ENCODE assay signal across 8 mouse cellular contexts in genomic region chr8:84199348-84200125, GRCm38 (mm10). TPM values are rescaled to one million over a fixed set of nuclear protein-coding genes. Genes with fewer than 3 reads are reported as not detected.
DNase-seq lines count a peak whose midpoint lies in the region; ATAC-seq and TF ChIP-seq lines count a peak whose summit lies in the region.

No protein-coding gene starts in this region.

- no peak for TF ChIP-seq CTCF in spleen, adult 2 months (IDR thresholded peaks at IDR 0.05; ENCODE audit: extremely low read depth, insufficient read depth, insufficient read length, insufficient replicate concordance)

- H3K4me3 ChIP-seq in spleen, adult 2 months (ENCODE audit: extremely low read depth, insufficient read depth, insufficient read length), result no peak overlapping the region
- no peak overlapping the region for H3K4me3 ChIP-seq in forebrain, embryonic 15.5 days
- H3K4me3 ChIP-seq in limb, embryonic 12.5 days (replicated peaks), result peak overlapping the region; percentile 63
- no peak overlapping the region for H3K4me3 ChIP-seq in stomach, embryonic 16.5 days (replicated peaks; ENCODE audit: low read length)

- no peaks in the 10 kb centered on the region for H3K36me3 ChIP-seq in spleen, adult 2 months (ENCODE audit: control insufficient read depth, insufficient read depth, low read length)
- no peaks in the 10 kb centered on the region for H3K36me3 ChIP-seq in forebrain, embryonic 15.5 days
- peaks cover under 1% of the 10 kb centered on the region; the same call in 1 of the 2 replicates for H3K36me3 ChIP-seq in limb, embryonic 12.5 days
- H3K36me3 ChIP-seq in stomach, embryonic 16.5 days (ENCODE audit: control insufficient read depth, insufficient read depth, low read length), result no peaks in the 10 kb centered on the region; the same call in 1 of the 2 replicates

- TF ChIP-seq POLR2A in spleen, adult 2 months (IDR thresholded peaks at IDR 0.05; ENCODE audit: low read depth, low read length), result no peak

- WGBS in spleen, adult 2 months, result 59% methylated on average over 11 of the region's 11 CpGs
- WGBS in forebrain, embryonic 15.5 days, result 42% methylated on average over 11 of the region's 11 CpGs
- WGBS in limb, embryonic 12.5 days, result 41% methylated on average over 11 of the region's 11 CpGs
- WGBS in stomach, embryonic 16.5 days, result 37% methylated on average over 11 of the region's 11 CpGs

- DNase-seq in spleen, adult 2 months (ENCODE audit: low read depth in 1 of 2, low spot score in 2 of 2), result no peak
- DNase-seq in spleen, adult 12 weeks (ENCODE audit: low spot score), result no peak
- DNase-seq in spleen, postnatal 14 days (ENCODE audit: low spot score in 2 of 2), result no peak
- no peak for DNase-seq in kidney, postnatal 14 days
- DNase-seq in cerebellum, postnatal 14 days, result no peak

- no peak overlapping the region for H3K9ac ChIP-seq in forebrain, embryonic 15.5 days (replicated peaks)
- peak overlapping the region; percentile 81; the same call in 1 of the 2 replicates for H3K9ac ChIP-seq in limb, embryonic 12.5 days (replicated peaks)
- peak overlapping the region; percentile 85 for H3K9ac ChIP-seq in stomach, embryonic 16.5 days (ENCODE audit: low read length)

- peaks cover 39% of the 10 kb centered on the region for H3K4me1 ChIP-seq in spleen, adult 2 months (ENCODE audit: control insufficient read depth, insufficient read depth, insufficient read length)
- peaks cover 55% of the 10 kb centered on the region for H3K4me1 ChIP-seq in forebrain, embryonic 15.5 days
- peaks cover 61% of the 10 kb centered on the region for H3K4me1 ChIP-seq in limb, embryonic 12.5 days (replicated peaks)
- H3K4me1 ChIP-seq in stomach, embryonic 16.5 days (ENCODE audit: control insufficient read depth, insufficient read depth, low read length), result peaks cover 57% of the 10 kb centered on the region

- peak overlapping the region; percentile 25 for H3K27ac ChIP-seq in spleen, adult 2 months (ENCODE audit: insufficient read depth, low read length)
- peak overlapping the region; percentile 83 for H3K27ac ChIP-seq in forebrain, embryonic 15.5 days (replicated peaks)
- peak overlapping the region; percentile 99 for H3K27ac ChIP-seq in limb, embryonic 12.5 days
- H3K27ac ChIP-seq in stomach, embryonic 16.5 days (ENCODE audit: low read length), result peak overlapping the region; percentile 98

- H3K4me2 ChIP-seq in forebrain, embryonic 15.5 days (replicated peaks), result peak overlapping the region; percentile 70; the same call in 1 of the 2 replicates
- H3K4me2 ChIP-seq in limb, embryonic 12.5 days, result peak overlapping the region; percentile 97
- peak overlapping the region; percentile 94 for H3K4me2 ChIP-seq in stomach, embryonic 16.5 days (ENCODE audit: low read depth, low read length)

- no peak for ATAC-seq in forebrain, embryonic 15.5 days (replicated peaks)
- ATAC-seq in limb, embryonic 12.5 days (ENCODE audit: insufficient number of reproducible peaks, insufficient read depth, low FRiP score, low TSS enrichment, low read depth), result no peak
- ATAC-seq in stomach, embryonic 16.5 days (ENCODE audit: insufficient read depth, low FRiP score), result no peak

- no peaks in the 10 kb centered on the region for H3K27me3 ChIP-seq in spleen, adult 2 months (ENCODE audit: control insufficient read depth, insufficient read depth, low read length)
- no peaks in the 10 kb centered on the region for H3K27me3 ChIP-seq in forebrain, embryonic 15.5 days
- no peaks in the 10 kb centered on the region for H3K27me3 ChIP-seq in limb, embryonic 12.5 days
- no peaks in the 10 kb centered on the region for H3K27me3 ChIP-seq in stomach, embryonic 16.5 days (ENCODE audit: control insufficient read depth, insufficient read depth, low read length)

- H3K9me3 ChIP-seq in forebrain, embryonic 15.5 days, result no peaks in the 10 kb centered on the region
- no peaks in the 10 kb centered on the region for H3K9me3 ChIP-seq in limb, embryonic 12.5 days
- H3K9me3 ChIP-seq in stomach, embryonic 16.5 days (replicated peaks; ENCODE audit: control insufficient read depth, low read length), result no peaks in the 10 kb centered on the region

RNA-seq across cellular contexts. Expression of gene Nanos3, which starts 14.5 kb away (rescaled TPM):
- polyA plus RNA-seq in spleen, adult 2 months (2012; rRNA removed), result 1.2 TPM in 1 of 2 replicates, not detected in the other
- 6.2 and 7.1 TPM in 2 replicates for polyA plus RNA-seq in forebrain, embryonic 15.5 days (2015; fragmentation: Nextera tagmentation; extraction: Ambion mirVana)
- polyA plus RNA-seq in limb, embryonic 12.5 days (2016; fragmentation: Nextera tagmentation; extraction: Ambion mirVana), result 3.3 and 5.5 TPM in 2 replicates
- 1.3 TPM in 1 of 2 replicates, not detected in the other for polyA plus RNA-seq in stomach, embryonic 16.5 days (2015; fragmentation: Nextera tagmentation; extraction: Ambion mirVana)

RNA-seq across cellular contexts. Expression of gene Zswim4, which starts 37.3 kb away (rescaled TPM):
- polyA plus RNA-seq in spleen, adult 2 months (2012; rRNA removed), result 11.3 and 17.5 TPM in 2 replicates
- polyA plus RNA-seq in forebrain, embryonic 15.5 days (2015; fragmentation: Nextera tagmentation; extraction: Ambion mirVana), result 41.1 and 42.8 TPM in 2 replicates
- polyA plus RNA-seq in limb, embryonic 12.5 days (2016; fragmentation: Nextera tagmentation; extraction: Ambion mirVana), result 33.1 and 34.3 TPM in 2 replicates
- 9.7 and 10.5 TPM in 2 replicates for polyA plus RNA-seq in stomach, embryonic 16.5 days (2015; fragmentation: Nextera tagmentation; extraction: Ambion mirVana)

RNA-seq across cellular contexts. Expression of gene D8Ertd738e, which starts 50.0 kb away (rescaled TPM):
- polyA plus RNA-seq in spleen, adult 2 months (2012; rRNA removed), result 68.3 and 88.3 TPM in 2 replicates
- 233 and 252 TPM in 2 replicates for polyA plus RNA-seq in forebrain, embryonic 15.5 days (2015; fragmentation: Nextera tagmentation; extraction: Ambion mirVana)
- 338 and 352 TPM in 2 replicates for polyA plus RNA-seq in limb, embryonic 12.5 days (2016; fragmentation: Nextera tagmentation; extraction: Ambion mirVana)
- polyA plus RNA-seq in stomach, embryonic 16.5 days (2015; fragmentation: Nextera tagmentation; extraction: Ambion mirVana), result 271 and 289 TPM in 2 replicates

RNA-seq across cellular contexts. Expression of gene 4930432K21Rik, which starts 51.7 kb away (rescaled TPM):
- 1.4 TPM in 2 replicates for polyA plus RNA-seq in spleen, adult 2 months (2012; rRNA removed)
- 2.4 and 2.7 TPM in 2 replicates for polyA plus RNA-seq in forebrain, embryonic 15.5 days (2015; fragmentation: Nextera tagmentation; extraction: Ambion mirVana)
- polyA plus RNA-seq in limb, embryonic 12.5 days (2016; fragmentation: Nextera tagmentation; extraction: Ambion mirVana), result 1.6 TPM in 2 replicates
- polyA plus RNA-seq in stomach, embryonic 16.5 days (2015; fragmentation: Nextera tagmentation; extraction: Ambion mirVana), result 1.0 and 1.1 TPM in 2 replicates

RNA-seq across cellular contexts. Expression of gene Cc2d1a, which starts 51.8 kb away (rescaled TPM):
- polyA plus RNA-seq in spleen, adult 2 months (2012; rRNA removed), result 21.0 and 26.6 TPM in 2 replicates
- polyA plus RNA-seq in forebrain, embryonic 15.5 days (2015; fragmentation: Nextera tagmentation; extraction: Ambion mirVana), result 32.4 and 34.8 TPM in 2 replicates
- 26.2 and 28.7 TPM in 2 replicates for polyA plus RNA-seq in limb, embryonic 12.5 days (2016; fragmentation: Nextera tagmentation; extraction: Ambion mirVana)
- polyA plus RNA-seq in stomach, embryonic 16.5 days (2015; fragmentation: Nextera tagmentation; extraction: Ambion mirVana), result 25.5 and 25.7 TPM in 2 replicates

Comparison
In these comparisons a context has a peak if more than half of its experiments do, and no peak if none do; other contexts are left out.
1. H3K27ac ChIP-seq: peak in every context shown above with its lines; median percentile 99 in limb, embryonic 12.5 days; 98 in stomach, embryonic 16.5 days; 83 in forebrain, embryonic 15.5 days; 25 in spleen, adult 2 months.